Mouse (Mus musculus): ENCODE measurements around the gene Bglap. TPM values are rescaled to one million over a fixed set of nuclear protein-coding genes. Genes with fewer than 3 reads are reported as not detected.
"Not testable (repeated sequence)": the region's sequence is repeated elsewhere in the genome, so short reads cannot be mapped to it uniquely, and the experiment has no call there.

The Bglap gene
- polyA plus RNA-seq, 1 experiment from 2014 or later: not detected

DNA sequence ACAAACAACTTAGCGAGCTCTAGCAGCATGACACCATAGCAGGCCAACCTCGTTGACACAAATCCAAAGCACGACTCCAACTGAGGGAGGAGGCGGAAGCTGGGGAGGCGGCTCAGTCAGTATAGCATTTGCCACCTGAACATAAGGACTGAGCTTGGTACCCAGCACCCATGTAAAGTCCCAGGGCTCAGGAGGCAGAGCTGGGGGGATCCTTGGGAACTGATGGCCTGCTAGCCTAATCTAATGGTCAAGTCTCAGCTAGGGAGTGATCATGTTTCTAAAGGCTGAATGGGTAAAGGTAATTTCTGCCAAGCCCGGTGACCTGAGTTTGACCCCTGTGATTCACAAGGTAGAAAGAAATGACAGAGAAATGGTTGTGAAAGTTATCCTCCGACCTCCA, 23.3 kb upstream of the Bglap start:
- H3K36me3 ChIP-seq (replicated peaks; ENCODE audit: control insufficient read depth, insufficient read depth, low read depth, low read length): no peaks in the 10 kb centered on the region
- ATAC-seq (replicated peaks; ENCODE audit: insufficient number of reproducible peaks, low FRiP score, low TSS enrichment, low read depth) (no peak), DNase-seq (ENCODE audit: low spot score) (no peak)
- no peak overlapping the region for H3K27ac ChIP-seq (replicated peaks; ENCODE audit: low read depth, low read length)
- no peaks in the 10 kb centered on the region for H3K9me3 ChIP-seq (replicated peaks; ENCODE audit: control insufficient read depth, low read length)
- WGBS: 61% methylated on average over 7 of the region's 7 CpGs
- no peak overlapping the region for H3K4me3 ChIP-seq (ENCODE audit: low read depth, low read length)
- no peaks in the 10 kb centered on the region for H3K27me3 ChIP-seq (ENCODE audit: control insufficient read depth, insufficient read depth, low read length)
- no peak overlapping the region for H3K4me2 ChIP-seq (ENCODE audit: low read depth, low read length)
- H3K4me1 ChIP-seq (ENCODE audit: control insufficient read depth, insufficient read depth, low read length): no peaks in the 10 kb centered on the region
- no peak overlapping the region for H3K9ac ChIP-seq (replicated peaks; ENCODE audit: low read length)

GRCm38 (mm10) chr3:88407090-88407489, 22.8 kb upstream of the Bglap start:
- H3K9ac ChIP-seq (replicated peaks; ENCODE audit: low read length): no peak overlapping the region
- WGBS: 4% methylated on average over 2 of the region's 2 CpGs
- ATAC-seq (replicated peaks; ENCODE audit: insufficient number of reproducible peaks, low FRiP score, low TSS enrichment, low read depth) (no peak), DNase-seq (ENCODE audit: low spot score) (peak; percentile 91)
- no peaks in the 10 kb centered on the region for H3K4me1 ChIP-seq (ENCODE audit: control insufficient read depth, insufficient read depth, low read length)
- H3K4me2 ChIP-seq (ENCODE audit: low read depth, low read length): no peak overlapping the region
- no peaks in the 10 kb centered on the region for H3K36me3 ChIP-seq (replicated peaks; ENCODE audit: control insufficient read depth, insufficient read depth, low read depth, low read length)
- no peak overlapping the region for H3K27ac ChIP-seq (replicated peaks; ENCODE audit: low read depth, low read length)
- no peaks in the 10 kb centered on the region for H3K9me3 ChIP-seq (replicated peaks; ENCODE audit: control insufficient read depth, low read length)
- no peak overlapping the region for H3K4me3 ChIP-seq (ENCODE audit: low read depth, low read length)
- H3K27me3 ChIP-seq (ENCODE audit: control insufficient read depth, insufficient read depth, low read length): no peaks in the 10 kb centered on the region

- Histone ChIP-seq H3K27ac (replicated peaks; ENCODE audit: low read depth, low read length) (no peak overlapping the region), H3K27me3 (ENCODE audit: control insufficient read depth, insufficient read depth, low read length) (no peaks in the 10 kb centered on the region), H3K4me1 (ENCODE audit: control insufficient read depth, insufficient read depth, low read length) (no peaks in the 10 kb centered on the region), H3K9ac (replicated peaks; ENCODE audit: low read length) (no peak overlapping the region), H3K36me3 (replicated peaks; ENCODE audit: control insufficient read depth, insufficient read depth, low read depth, low read length) (no peaks in the 10 kb centered on the region), H3K4me2 (ENCODE audit: low read depth, low read length) (no peak overlapping the region), H3K4me3 (ENCODE audit: low read depth, low read length) (no peak overlapping the region), H3K9me3 (replicated peaks; ENCODE audit: control insufficient read depth, low read length) (no peaks in the 10 kb centered on the region)
- WGBS: 91% methylated on average over 10 of the region's 10 CpGs
- ATAC-seq (replicated peaks; ENCODE audit: insufficient number of reproducible peaks, low FRiP score, low TSS enrichment, low read depth) (no peak), DNase-seq (ENCODE audit: low spot score) (no peak)
Measured at GRCm38 (mm10) chr3:88403522-88404230, 19.4 kb upstream of the Bglap start.

GRCm38 (mm10) chr3:88398666-88399065, 14.4 kb upstream of the Bglap start:
- Histone ChIP-seq H3K27me3 (ENCODE audit: control insufficient read depth, insufficient read depth, low read length) (no peaks in the 10 kb centered on the region), H3K27ac (replicated peaks; ENCODE audit: low read depth, low read length) (no peak overlapping the region), H3K4me1 (ENCODE audit: control insufficient read depth, insufficient read depth, low read length) (no peaks in the 10 kb centered on the region), H3K9me3 (replicated peaks; ENCODE audit: control insufficient read depth, low read length) (no peaks in the 10 kb centered on the region), H3K36me3 (replicated peaks; ENCODE audit: control insufficient read depth, insufficient read depth, low read depth, low read length) (no peaks in the 10 kb centered on the region; the same call in 1 of the 2 replicates), H3K4me2 (ENCODE audit: low read depth, low read length) (no peak overlapping the region), H3K4me3 (ENCODE audit: low read depth, low read length) (no peak overlapping the region), H3K9ac (replicated peaks; ENCODE audit: low read length) (no peak overlapping the region)
- no peak for ATAC-seq (replicated peaks; ENCODE audit: insufficient number of reproducible peaks, low FRiP score, low TSS enrichment, low read depth)
- no peak for DNase-seq (ENCODE audit: low spot score)
- 77% methylated on average over 2 of the region's 2 CpGs for WGBS

DNA sequence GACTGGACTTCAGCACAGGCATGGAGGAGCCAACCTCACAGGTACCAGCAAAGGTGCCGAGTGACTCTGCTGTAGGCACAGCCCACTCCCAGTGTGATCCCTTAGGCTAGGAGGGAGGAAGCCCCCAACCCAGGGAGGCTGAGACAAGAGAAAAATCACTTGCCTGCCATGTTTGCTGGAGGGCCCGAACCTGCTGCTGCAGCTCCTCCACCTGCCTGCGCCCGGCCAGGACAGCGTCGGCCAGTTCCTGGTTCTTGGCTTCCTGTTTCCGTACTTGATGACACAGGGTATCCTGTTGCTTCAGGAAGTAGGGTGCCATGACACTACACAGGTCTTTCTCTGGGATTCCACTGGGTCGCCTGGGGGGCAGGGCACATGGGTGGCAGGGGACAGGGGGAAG, 11.5 kb upstream of the Bglap start:
- Histone ChIP-seq H3K27ac (replicated peaks; ENCODE audit: low read depth, low read length) (no peak overlapping the region), H3K4me3 (ENCODE audit: low read depth, low read length) (no peak overlapping the region), H3K4me2 (ENCODE audit: low read depth, low read length) (no peak overlapping the region), H3K27me3 (ENCODE audit: control insufficient read depth, insufficient read depth, low read length) (no peaks in the 10 kb centered on the region), H3K9me3 (replicated peaks; ENCODE audit: control insufficient read depth, low read length) (no peaks in the 10 kb centered on the region), H3K9ac (replicated peaks; ENCODE audit: low read length) (no peak overlapping the region), H3K4me1 (ENCODE audit: control insufficient read depth, insufficient read depth, low read length) (no peaks in the 10 kb centered on the region), H3K36me3 (replicated peaks; ENCODE audit: control insufficient read depth, insufficient read depth, low read depth, low read length) (no peaks in the 10 kb centered on the region; the same call in 1 of the 2 replicates)
- ATAC-seq (replicated peaks; ENCODE audit: insufficient number of reproducible peaks, low FRiP score, low TSS enrichment, low read depth) (no peak), DNase-seq (ENCODE audit: low spot score) (no peak)
- WGBS: 93% methylated on average over 8 of the region's 8 CpGs

GRCm38 (mm10) chr3:88395288-88395687, 11.0 kb upstream of the Bglap start:
- DNase-seq (ENCODE audit: low spot score): no peak
- H3K36me3 ChIP-seq (replicated peaks; ENCODE audit: control insufficient read depth, insufficient read depth, low read depth, low read length): no peaks in the 10 kb centered on the region; the same call in 1 of the 2 replicates

DNA sequence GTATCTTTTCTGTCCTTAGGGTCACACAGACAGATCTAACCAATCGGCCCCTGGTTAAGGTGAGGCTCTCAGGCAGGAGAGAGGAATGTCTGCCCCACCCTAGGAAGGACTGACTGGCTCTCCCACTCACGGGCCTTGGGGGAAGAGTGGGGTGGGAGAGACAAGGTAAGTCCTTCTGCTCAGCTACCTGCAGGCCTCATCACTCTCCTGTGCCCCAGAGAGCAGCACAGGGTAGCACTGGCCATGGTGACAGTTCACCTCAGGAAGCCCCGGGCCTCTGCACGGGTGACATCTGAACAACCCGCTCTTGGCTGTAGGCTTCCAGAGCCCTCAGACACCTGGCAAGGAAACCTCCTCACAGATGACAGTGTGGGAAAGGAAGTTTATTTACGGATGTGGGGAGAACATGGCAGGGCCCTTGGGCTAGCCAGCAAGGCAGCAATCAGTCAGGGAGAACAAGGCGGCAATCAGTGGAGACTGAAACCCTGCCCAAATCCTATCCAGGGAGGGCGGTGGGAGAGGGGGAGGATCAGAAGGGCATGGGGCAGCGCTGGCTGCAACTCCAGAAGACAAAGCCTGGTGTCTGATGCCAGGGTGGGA, 9.6 kb upstream of the Bglap start:
- no peak for ATAC-seq (replicated peaks; ENCODE audit: insufficient number of reproducible peaks, low FRiP score, low TSS enrichment, low read depth)
- H3K9me3 ChIP-seq (replicated peaks; ENCODE audit: control insufficient read depth, low read length): no peaks in the 10 kb centered on the region
- no peak overlapping the region for H3K9ac ChIP-seq (replicated peaks; ENCODE audit: low read length)
- WGBS: 89% methylated on average over 9 of the region's 9 CpGs
- H3K4me1 ChIP-seq (ENCODE audit: control insufficient read depth, insufficient read depth, low read length): no peaks in the 10 kb centered on the region
- no peaks in the 10 kb centered on the region; the same call in 1 of the 2 replicates for H3K36me3 ChIP-seq (replicated peaks; ENCODE audit: control insufficient read depth, insufficient read depth, low read depth, low read length)
- no peak overlapping the region for H3K4me2 ChIP-seq (ENCODE audit: low read depth, low read length)
- H3K27me3 ChIP-seq (ENCODE audit: control insufficient read depth, insufficient read depth, low read length): no peaks in the 10 kb centered on the region
- H3K4me3 ChIP-seq (ENCODE audit: low read depth, low read length): no peak overlapping the region
- DNase-seq (ENCODE audit: low spot score): no peak
- H3K27ac ChIP-seq (replicated peaks; ENCODE audit: low read depth, low read length): no peak overlapping the region

More at GRCm38 (mm10) chr3:88395288-88395687, 11.0 kb upstream of the Bglap start:
- WGBS: 92% methylated on average over 6 of the region's 6 CpGs
- Histone ChIP-seq H3K27me3 (ENCODE audit: control insufficient read depth, insufficient read depth, low read length) (no peaks in the 10 kb centered on the region), H3K4me1 (ENCODE audit: control insufficient read depth, insufficient read depth, low read length) (no peaks in the 10 kb centered on the region), H3K4me2 (ENCODE audit: low read depth, low read length) (no peak overlapping the region), H3K9ac (replicated peaks; ENCODE audit: low read length) (no peak overlapping the region), H3K4me3 (ENCODE audit: low read depth, low read length) (no peak overlapping the region), H3K27ac (replicated peaks; ENCODE audit: low read depth, low read length) (no peak overlapping the region), H3K9me3 (replicated peaks; ENCODE audit: control insufficient read depth, low read length) (no peaks in the 10 kb centered on the region)
- ATAC-seq (replicated peaks; ENCODE audit: insufficient number of reproducible peaks, low FRiP score, low TSS enrichment, low read depth): no peak

- DNase-seq (ENCODE audit: low spot score); H3K36me3 ChIP-seq (replicated peaks; ENCODE audit: control insufficient read depth, insufficient read depth, low read depth, low read length); H3K4me3 ChIP-seq (ENCODE audit: low read depth, low read length); H3K9me3 ChIP-seq (replicated peaks; ENCODE audit: control insufficient read depth, low read length); ATAC-seq (replicated peaks; ENCODE audit: insufficient number of reproducible peaks, low FRiP score, low TSS enrichment, low read depth); H3K4me2 ChIP-seq (ENCODE audit: low read depth, low read length); H3K27me3 ChIP-seq (ENCODE audit: control insufficient read depth, insufficient read depth, low read length); H3K27ac ChIP-seq (replicated peaks; ENCODE audit: low read depth, low read length); H3K4me1 ChIP-seq (ENCODE audit: control insufficient read depth, insufficient read depth, low read length); H3K9ac ChIP-seq (replicated peaks; ENCODE audit: low read length): not testable (repeated sequence)
- 31% methylated on average over 1 of the region's 7 CpGs for WGBS
Measured at GRCm38 (mm10) chr3:88382383-88382782, 1.9 kb downstream of the Bglap start.

All from embryonic facial prominence, embryonic 11.5 days (tissue).